Mouse (Mus musculus) small intestine, adult 2 months (tissue): ENCODE measurements around the gene P2rx7. TPM values are rescaled to one million over a fixed set of nuclear protein-coding genes. Genes with fewer than 3 reads are reported as not detected.
A peak's percentile ranks its signal among the peaks of the same experiment; 100 is the strongest.

Experiments
- H3K27ac ChIP-seq: fragments of 200-500 bp; 2 replicates; pipeline ENCODE4 v1.5.1; 2012; ENCODE audit warnings: low read depth, low read length, control low read depth, inconsistent platforms; ENCODE audit not compliant: insufficient read depth
- H3K27me3 ChIP-seq: fragments of 200-500 bp; 2 replicates; pipeline ENCODE4 v1.6.1; 2012; ENCODE audit warnings: mild to moderate bottlenecking, moderate library complexity, low read length, inconsistent platforms; ENCODE audit not compliant: control insufficient read depth, insufficient read depth
- H3K36me3 ChIP-seq: fragments of 200-500 bp; 2 replicates; pipeline ENCODE4 v1.6.1; 2012; ENCODE audit warnings: mild to moderate bottlenecking, low read length, control low read depth, inconsistent platforms; ENCODE audit not compliant: control insufficient read depth, insufficient read depth
- H3K4me1 ChIP-seq: fragments of 200-500 bp; 2 replicates; pipeline ENCODE4 v1.6.1; 2012; ENCODE audit warnings: low read length, inconsistent platforms, mixed read lengths; ENCODE audit not compliant: control insufficient read depth, insufficient read depth, insufficient read length
- H3K4me3 ChIP-seq: fragments of 200-500 bp; 2 replicates; pipeline ENCODE4 v1.5.1; 2012; ENCODE audit warnings: low read depth, mild to moderate bottlenecking, control low read depth, inconsistent platforms, low read length, moderate library complexity
- CTCF ChIP-seq: fragments of 200-500 bp; IDR thresholded peaks from 2 replicates; pipeline ENCODE4 v1.5.1; 2012; ENCODE audit warnings: low read depth, mild to moderate bottlenecking, control low read depth, inconsistent platforms, low read length, moderate library complexity, mixed read lengths; ENCODE audit not compliant: insufficient replicate concordance, insufficient read length; ENCODE audit errors: extremely low read depth
- POLR2A ChIP-seq: fragments of 200-500 bp; IDR thresholded peaks from 2 replicates; pipeline ENCODE4 v1.6.1; 2012; ENCODE audit warnings: low read depth, mild to moderate bottlenecking, control low read depth, inconsistent platforms, low read length, moderate library complexity
- whole genome bisulfite sequencing: fragments of 180-500 bp; shearing (Covaris S2); methylation state at CpG from one replicate; pipeline ENCODE4 v1.1.7; 2018; 5-methylcytosine and 5-hydroxymethylcytosine counted together
- polyA plus RNA-seq: library from polyadenylated mRNA; depleted of rRNA; stranded (reverse); fragments of >200 nt; gene quantifications from 2 replicates; pipeline ENCODE4 v1.2.3, GENCODE M21; 2012; rRNA removed

P2rx7 gene
- 12.0 and 24.3 TPM in 2 replicates for polyA plus RNA-seq

GRCm38 (mm10) chr5:122643701-122644100, at the start of gene P2rx7:
TSS of gene P2rx7 (plus strand) at chr5:122643911.
- 45% methylated on average over 12 of the region's 12 CpGs for WGBS
- H3K27ac ChIP-seq = peak within 1 kb of the TSS; percentile 74

GRCm38 (mm10) chr5:122595470-122595869, 48.2 kb upstream of the P2rx7 start:
- 76% methylated on average over 4 of the region's 4 CpGs for WGBS
- Histone ChIP-seq H3K4me3 (no peak overlapping the region), H3K27ac (no peak overlapping the region), H3K27me3 (no peaks in the 10 kb centered on the region), H3K4me1 (no peaks in the 10 kb centered on the region), H3K36me3 (no peaks in the 10 kb centered on the region)
- TF ChIP-seq POLR2A = no peak
- TF ChIP-seq CTCF = no peak

More at GRCm38 (mm10) chr5:122643701-122644100, at the start of gene P2rx7:
- peaks cover 6% of the 10 kb centered on the region for H3K4me1 ChIP-seq
- H3K4me3 ChIP-seq = peak within 1 kb of the TSS; percentile 57
- no peak for TF ChIP-seq POLR2A
- no peak for TF ChIP-seq CTCF
- no peaks in the 10 kb centered on the region for H3K36me3 ChIP-seq
- no peaks in the 10 kb centered on the region for H3K27me3 ChIP-seq

GRCm38 (mm10) chr5:122602233-122602632, 41.5 kb upstream of the P2rx7 start:
- Histone ChIP-seq H3K27me3 (no peaks in the 10 kb centered on the region), H3K36me3 (no peaks in the 10 kb centered on the region), H3K27ac (peak overlapping the region; percentile 59; the same call in 1 of the 2 replicates), H3K4me1 (no peaks in the 10 kb centered on the region), H3K4me3 (no peak overlapping the region)
- TF ChIP-seq CTCF (no peak), POLR2A (no peak)
- 41% methylated on average over 11 of the region's 11 CpGs for WGBS

GRCm38 (mm10) chr5:122604894-122605293, 38.8 kb upstream of the P2rx7 start:
- Histone ChIP-seq H3K36me3 (no peaks in the 10 kb centered on the region), H3K4me3 (no peak overlapping the region), H3K27ac (no peak overlapping the region), H3K27me3 (no peaks in the 10 kb centered on the region), H3K4me1 (no peaks in the 10 kb centered on the region)
- no peak for TF ChIP-seq CTCF
- no peak for TF ChIP-seq POLR2A
- WGBS = 89% methylated on average over 2 of the region's 2 CpGs

GRCm38 (mm10) chr5:122611651-122612050, 32.1 kb upstream of the P2rx7 start:
- no peaks in the 10 kb centered on the region for H3K36me3 ChIP-seq
- 0 out of 2 replicates have a peak, but pooled peaks cover 2% of the 10 kb centered on the region for H3K4me1 ChIP-seq
- TF ChIP-seq POLR2A = no peak
- TF ChIP-seq CTCF = no peak
- H3K4me3 ChIP-seq = no peak overlapping the region
- no peak overlapping the region for H3K27ac ChIP-seq
- H3K27me3 ChIP-seq = no peaks in the 10 kb centered on the region
- 90% methylated on average over 5 of the region's 5 CpGs for WGBS

- no peaks in the 10 kb centered on the region for H3K36me3 ChIP-seq
- H3K27me3 ChIP-seq = no peaks in the 10 kb centered on the region
- H3K4me1 ChIP-seq = 0 out of 2 replicates have a peak, but pooled peaks cover 2% of the 10 kb centered on the region
- TF ChIP-seq POLR2A = no peak
- TF ChIP-seq CTCF = no peak
- peak within 1 kb of the TSS; percentile 81 for H3K4me3 ChIP-seq
- H3K27ac ChIP-seq = peak within 1 kb of the TSS; percentile 17; the same call in 1 of the 2 replicates
- WGBS = 5% methylated on average over 67 of the region's 67 CpGs
Measured at GRCm38 (mm10) chr5:122613908-122614732, 29.6 kb upstream of the P2rx7 start, which contains the start of gene Ift81. TSS of gene Ift81 (minus strand) at chr5:122614518.

GRCm38 (mm10) chr5:122617718-122618117, 26.0 kb upstream of the P2rx7 start:
- TF ChIP-seq POLR2A = no peak
- no peak for TF ChIP-seq CTCF
- H3K36me3 ChIP-seq = no peaks in the 10 kb centered on the region
- H3K27me3 ChIP-seq = no peaks in the 10 kb centered on the region
- no peak overlapping the region for H3K27ac ChIP-seq
- WGBS = 80% methylated on average over 5 of the region's 5 CpGs
- peaks cover 4% of the 10 kb centered on the region; the same call in 1 of the 2 replicates for H3K4me1 ChIP-seq
- no peak overlapping the region for H3K4me3 ChIP-seq
